Mouse (Mus musculus) MEL (cell line): ENCODE data around the gene Gm49450. TPM values are rescaled to one million over a fixed set of nuclear protein-coding genes. Genes with fewer than 3 reads are reported as not detected.

ENCODE experiments used
- DNase-seq: peaks from one replicate; pipeline ENCODE4 v3.0.0; 2011; ENCODE audit warnings: low read depth, low spot score
- H3K27ac ChIP-seq: 2 replicates; pipeline ENCODE4 v1.5.1; 2012; ENCODE audit warnings: low read depth, mild to moderate bottlenecking, control low read depth, low read length, moderate library complexity; ENCODE audit not compliant: control insufficient read depth
- H3K27me3 ChIP-seq, 2 experiments: fragments of 150-350 bp in 1 of 2; sonication (generic) in 1 of 2; 2 replicates each; pipeline ENCODE4 v1.6.1; 2012; ENCODE audit warnings: low read length in 2 of 2, mild to moderate bottlenecking in 2 of 2, improper control_type of control experiment in 1 of 2, moderate library complexity in 1 of 2; ENCODE audit not compliant: insufficient read depth in 2 of 2, control insufficient read depth in 1 of 2
- H3K36me3 ChIP-seq, 2 experiments: 2 replicates each; pipeline ENCODE4 v1.6.1; 2012 to 2014; ENCODE audit warnings: low read length in 2 of 2, improper control_type of control experiment in 1 of 2, inconsistent platforms in 1 of 2, mild to moderate bottlenecking in 1 of 2; ENCODE audit not compliant: insufficient read depth in 2 of 2, control insufficient read depth in 1 of 2
- H3K4me1 ChIP-seq, 2 experiments: fragments of 150-350 bp in 1 of 2; sonication (generic) in 1 of 2; 2 replicates each; pipeline ENCODE4 v1.6.1; 2012; ENCODE audit warnings: low read length in 2 of 2, improper control_type of control experiment in 1 of 2, mild to moderate bottlenecking in 1 of 2; ENCODE audit not compliant: insufficient read depth in 2 of 2, control insufficient read depth in 1 of 2
- H3K4me3 ChIP-seq, 2 experiments: fragments of 150-350 bp in 1 of 2; sonication (generic) in 1 of 2; 2 replicates each; pipeline ENCODE4 v1.5.1; 2012; ENCODE audit warnings: low read depth in 2 of 2, low read length in 2 of 2, mild to moderate bottlenecking in 2 of 2, moderate library complexity in 2 of 2, control low read depth in 1 of 2, improper control_type of control experiment in 1 of 2; ENCODE audit not compliant: control insufficient read depth in 1 of 2, insufficient read depth in 1 of 2
- H3K79me2 ChIP-seq: 2 replicates; pipeline ENCODE4 v1.6.1; 2012; ENCODE audit warnings: mild to moderate bottlenecking, low read length, moderate library complexity; ENCODE audit not compliant: control insufficient read depth, poor library complexity, insufficient read depth
- H3K9ac ChIP-seq: 2 replicates; pipeline ENCODE4 v1.6.1; 2012; ENCODE audit warnings: low read depth, mild to moderate bottlenecking, control low read depth, low read length, moderate library complexity; ENCODE audit not compliant: control insufficient read depth, poor library complexity, severe bottlenecking
- H3K9me3 ChIP-seq: fragments of 150-350 bp; sonication (generic); replicated peaks from 2 replicates; pipeline ENCODE4 v1.6.1; 2012; ENCODE audit warnings: mild to moderate bottlenecking, low read length, improper control_type of control experiment, moderate library complexity; ENCODE audit not compliant: insufficient read depth
- BHLHE40 ChIP-seq: IDR thresholded peaks from 2 replicates; pipeline ENCODE4 v1.6.1; 2012; ENCODE audit warnings: low read depth, mild to moderate bottlenecking, inconsistent platforms, low read length, improper control_type of control experiment, borderline replicate concordance
- CHD1 ChIP-seq: IDR thresholded peaks from 2 replicates; pipeline ENCODE4 v1.6.1; 2012; ENCODE audit warnings: low read depth, mild to moderate bottlenecking, inconsistent platforms, low read length, improper control_type of control experiment
- CHD2 ChIP-seq: IDR thresholded peaks from 2 replicates; pipeline ENCODE4 v1.6.1; 2011; ENCODE audit warnings: low read length, improper control_type of control experiment
- E2F4 ChIP-seq: IDR thresholded peaks from 2 replicates; pipeline ENCODE4 v1.6.1; 2011; ENCODE audit warnings: low read depth, low read length, improper control_type of control experiment, borderline replicate concordance
- ELF1 ChIP-seq: IDR thresholded peaks from 2 replicates; pipeline ENCODE4 v1.6.1; 2014; ENCODE audit warnings: low read depth, mild to moderate bottlenecking, inconsistent platforms, low read length, improper control_type of control experiment, moderate library complexity
- ETS1 ChIP-seq: IDR thresholded peaks from 2 replicates; pipeline ENCODE4 v1.6.1; 2012; ENCODE audit warnings: low read depth, mild to moderate bottlenecking, inconsistent platforms, low read length, improper control_type of control experiment, moderate library complexity
- GABPA ChIP-seq: IDR thresholded peaks from 2 replicates; pipeline ENCODE4 v1.6.1; 2012; ENCODE audit warnings: low read depth, mild to moderate bottlenecking, inconsistent platforms, low read length, improper control_type of control experiment, moderate library complexity
- HCFC1 ChIP-seq: IDR thresholded peaks from 2 replicates; pipeline ENCODE4 v1.6.1; 2012; ENCODE audit warnings: low read depth, mild to moderate bottlenecking, inconsistent platforms, low read length, improper control_type of control experiment, moderate library complexity
- JUND ChIP-seq: IDR thresholded peaks from 2 replicates; pipeline ENCODE4 v1.6.1; 2011; ENCODE audit warnings: low read depth, mild to moderate bottlenecking, improper control_type of control experiment, low read length
- KAT2A ChIP-seq: conservative IDR thresholded peaks from 2 replicates; pipeline ENCODE4 v1.6.1; 2012; ENCODE audit warnings: low read depth, low read length, improper control_type of control experiment, inconsistent platforms
- MAFK ChIP-seq: IDR thresholded peaks from 2 replicates; pipeline ENCODE4 v1.6.1; 2011; ENCODE audit warnings: low read depth, mild to moderate bottlenecking, low read length, improper control_type of control experiment, borderline replicate concordance
- MAX ChIP-seq: IDR thresholded peaks from 2 replicates; pipeline ENCODE4 v1.6.1; 2011; ENCODE audit warnings: low read length, improper control_type of control experiment
- MAZ ChIP-seq: IDR thresholded peaks from 2 replicates; pipeline ENCODE4 v1.6.1; 2012; ENCODE audit warnings: low read depth, mild to moderate bottlenecking, inconsistent platforms, low read length, improper control_type of control experiment
- MXI1 ChIP-seq: IDR thresholded peaks from 2 replicates; pipeline ENCODE4 v1.6.1; 2011; ENCODE audit warnings: mild to moderate bottlenecking, low read depth, low read length, improper control_type of control experiment
- MYB ChIP-seq: IDR thresholded peaks from 2 replicates; pipeline ENCODE4 v1.6.1; 2011; ENCODE audit warnings: mild to moderate bottlenecking, low read depth, low read length, improper control_type of control experiment
- MYC ChIP-seq: IDR thresholded peaks from 2 replicates; pipeline ENCODE4 v1.6.1; 2011; ENCODE audit warnings: low read depth, mild to moderate bottlenecking, low read length, improper control_type of control experiment, moderate library complexity
- NELFE ChIP-seq: IDR thresholded peaks from 2 replicates; pipeline ENCODE4 v1.6.1; 2011; ENCODE audit warnings: low read depth, low read length, improper control_type of control experiment
- NRF1 ChIP-seq: IDR thresholded peaks from 2 replicates; pipeline ENCODE4 v1.6.1; 2014; ENCODE audit warnings: low read depth, mild to moderate bottlenecking, inconsistent platforms, low read length, improper control_type of control experiment, moderate library complexity; ENCODE audit not compliant: poor library complexity, insufficient read depth, severe bottlenecking
- POLR2A ChIP-seq, 2 experiments: IDR thresholded peaks; 2 replicates each; pipeline ENCODE4 v1.6.1; 2011 to 2012; ENCODE audit warnings: low read length in 2 of 2, mild to moderate bottlenecking in 2 of 2, control low read depth in 1 of 2, improper control_type of control experiment in 1 of 2, low read depth in 1 of 2, moderate library complexity in 1 of 2; ENCODE audit not compliant: control insufficient read depth in 1 of 2, insufficient read depth in 1 of 2, poor library complexity in 1 of 2
- RCOR1 ChIP-seq: IDR thresholded peaks from 2 replicates; pipeline ENCODE4 v1.6.1; 2012; ENCODE audit warnings: low read depth, mild to moderate bottlenecking, inconsistent platforms, low read length, improper control_type of control experiment
- SIN3A ChIP-seq: IDR thresholded peaks from 2 replicates; pipeline ENCODE4 v1.6.1; 2012; ENCODE audit warnings: low read length, improper control_type of control experiment, inconsistent platforms
- SMC3 ChIP-seq: IDR thresholded peaks from 2 replicates; pipeline ENCODE4 v1.6.1; 2011; ENCODE audit warnings: low read depth, low read length, improper control_type of control experiment
- TAL1 ChIP-seq: IDR thresholded peaks from 2 replicates; pipeline ENCODE4 v1.6.1; 2012; ENCODE audit warnings: mild to moderate bottlenecking, inconsistent platforms, low read length, moderate library complexity, mixed read lengths
- TBP ChIP-seq: IDR thresholded peaks from 2 replicates; pipeline ENCODE4 v1.8.0; 2011; ENCODE audit warnings: low read depth, low read length, improper control_type of control experiment
- UBTF ChIP-seq: IDR thresholded peaks from 2 replicates; pipeline ENCODE4 v1.6.1; 2012; ENCODE audit warnings: low read depth, mild to moderate bottlenecking, inconsistent platforms, low read length, improper control_type of control experiment, moderate library complexity, borderline replicate concordance; ENCODE audit not compliant: insufficient read depth
- USF1 ChIP-seq: IDR thresholded peaks from 2 replicates; pipeline ENCODE4 v1.6.1; 2014; ENCODE audit warnings: low read depth, mild to moderate bottlenecking, inconsistent platforms, low read length, improper control_type of control experiment, moderate library complexity
- ZC3H11A ChIP-seq: IDR thresholded peaks from 2 replicates; pipeline ENCODE4 v1.6.1; 2012; ENCODE audit warnings: low read depth, mild to moderate bottlenecking, inconsistent platforms, low read length, improper control_type of control experiment
- ZKSCAN1 ChIP-seq: IDR thresholded peaks from 2 replicates; pipeline ENCODE4 v1.6.1; 2012; ENCODE audit warnings: low read depth, mild to moderate bottlenecking, inconsistent platforms, low read length, improper control_type of control experiment, moderate library complexity
- ZNF384 ChIP-seq: IDR thresholded peaks from 2 replicates; pipeline ENCODE4 v1.6.1; 2012; ENCODE audit warnings: low read depth, mild to moderate bottlenecking, inconsistent platforms, low read length, improper control_type of control experiment
- polyA plus RNA-seq, 2 experiments: library from polyadenylated mRNA; stranded (reverse) in 1 of 2; unstranded in 1 of 2; fragments of >175 nt in 1 of 2; fragments of >200 nt in 1 of 2; gene quantifications; 2 replicates each; pipeline versions ENCODE4 v1.2.1 to v1.2.4; 2012; ENCODE audit warnings: low replicate concordance in 2 of 2, low read depth in 1 of 2; ENCODE audit not compliant: insufficient read length in 2 of 2, insufficient read depth in 1 of 2, missing spikeins in 1 of 2
- total RNA-seq: library from RNA; depleted of rRNA; stranded (reverse); fragments of 300-350 nt; gene quantifications from 2 replicates; pipeline ENCODE4 v1.2.3, GENCODE M21; 2012

The Gm49450 gene
- total and polyA plus RNA-seq, 3 experiments, result not detected

GRCm38 (mm10) chr15:98924682-98925081, 28.7 kb downstream of the Gm49450 start:
- Histone ChIP-seq H3K4me3 (no peak overlapping the region), H3K27ac (no peak overlapping the region), H3K9me3 (no peaks in the 10 kb centered on the region)

GRCm38 (mm10) chr15:98923031-98923537, 30.3 kb downstream of the Gm49450 start:
- DNase-seq, result peak; percentile 81
- Histone ChIP-seq H3K9me3 (no peaks in the 10 kb centered on the region), H3K27me3 (no peaks in the 10 kb centered on the region), H3K79me2 (no peaks in the 10 kb centered on the region; the same call in 1 of the 2 replicates), H3K36me3 (peaks cover 0 to 7% of the 10 kb centered on the region in 2 experiments; a peak in 2 of 4 replicates), H3K4me3 (no peak overlapping the region), H3K9ac (no peak overlapping the region), H3K27ac (no peak overlapping the region), H3K4me1 (peaks cover 9% of the 10 kb centered on the region in 2 experiments; a peak in 3 of 4 replicates)
- TF ChIP-seq USF1 (no peak), ETS1 (no peak; the same call in none of the 2 replicates), SIN3A (peak; percentile 58), MAZ (no peak), SMC3 (no peak), NRF1 (no peak), ZKSCAN1 (no peak), POLR2A (IDR thresholded peaks at IDR 0.05; ENCODE audit: control insufficient read depth in 1 of 2, insufficient read depth in 1 of 2, low read depth in 1 of 2, low read length in 2 of 2, poor library complexity in 1 of 2) (no peak), HCFC1 (peak; percentile 39; the same call in 1 of the 2 replicates), MXI1 (0 out of 2 replicates have a peak, but pooled peaks have one; percentile 52), GABPA (no peak), E2F4 (no peak), CHD1 (no peak), NELFE (no peak; the same call in 1 of the 2 replicates), MYC (0 out of 2 replicates have a peak, but pooled peaks have one; percentile 25), RCOR1 (no peak), TAL1 (no peak), MAFK (no peak), BHLHE40 (no peak), ZC3H11A (no peak), MAX (no peak; the same call in 1 of the 2 replicates), JUND (no peak), UBTF (no peak), TBP (no peak), ELF1 (no peak), CHD2 (no peak), KAT2A (no peak)

More at GRCm38 (mm10) chr15:98924682-98925081, 28.7 kb downstream of the Gm49450 start:
- H3K9ac ChIP-seq, result no peak overlapping the region
- no peak for TF ChIP-seq BHLHE40
- no peak for TF ChIP-seq UBTF
- TF ChIP-seq POLR2A (IDR thresholded peaks at IDR 0.05; ENCODE audit: control insufficient read depth in 1 of 2, insufficient read depth in 1 of 2, low read depth in 1 of 2, low read length in 2 of 2, poor library complexity in 1 of 2), result no peak
- no peak for TF ChIP-seq SMC3
- TF ChIP-seq SIN3A, result no peak
- TF ChIP-seq ZNF384, result no peak
- TF ChIP-seq JUND, result no peak
- no peak for TF ChIP-seq MYB
- no peak for TF ChIP-seq ZC3H11A
- no peak for TF ChIP-seq ELF1
- no peak for TF ChIP-seq GABPA
- no peak for TF ChIP-seq MXI1
- TF ChIP-seq NRF1, result no peak
- H3K27me3 ChIP-seq, result no peaks in the 10 kb centered on the region
- H3K36me3 ChIP-seq, result peaks cover 0 to 4% of the 10 kb centered on the region in 2 experiments; a peak in 2 of 4 replicates
- H3K4me1 ChIP-seq, result peaks cover 3 to 5% of the 10 kb centered on the region in 2 experiments; a peak in 2 of 4 replicates
- no peak for DNase-seq
- no peaks in the 10 kb centered on the region for H3K79me2 ChIP-seq
